Mouse (Mus musculus) heart, adult 11 months (tissue): Measurements from ENCODE around the gene Ap1s1.
A peak's percentile ranks its signal among the peaks of the same experiment; 100 is the strongest.

Experiments
- DNase-seq: peaks from one replicate; pipeline ENCODE4 v3.0.0; 2022

The Ap1s1 gene

GRCm38 (mm10) chr5:137015913-137016312, 30.0 kb downstream of the Ap1s1 start:
- DNase-seq: no peak

GRCm38 (mm10) chr5:137012401-137012950, 33.5 kb downstream of the Ap1s1 start:
- DNase-seq: no peak

- DNase-seq: no peak
Observed at GRCm38 (mm10) chr5:137009988-137010387, 35.9 kb downstream of the Ap1s1 start.

- no peak for DNase-seq
Observed at GRCm38 (mm10) chr5:137007276-137007675, 38.7 kb downstream of the Ap1s1 start.

GRCm38 (mm10) chr5:137000612-137001011, 45.3 kb downstream of the Ap1s1 start:
- no peak for DNase-seq

GRCm38 (mm10) chr5:136999449-136999848, 46.5 kb downstream of the Ap1s1 start:
- no peak for DNase-seq

- peak; percentile 93 for DNase-seq
Observed at GRCm38 (mm10) chr5:136989801-136990200, 56.1 kb downstream of the Ap1s1 start.

- peak; percentile 95 for DNase-seq
Observed at GRCm38 (mm10) chr5:136988420-136988819, 57.5 kb downstream of the Ap1s1 start.

GRCm38 (mm10) chr5:136987934-136988271, 58.0 kb downstream of the Ap1s1 start, which contains the start of gene Znhit1:
Znhit1 (minus strand) TSS chr5:136988021.
- DNase-seq: no peak

- peak; percentile 99 for DNase-seq
Observed at GRCm38 (mm10) chr5:136987138-136987933, 58.6 kb downstream of the Ap1s1 start.

GRCm38 (mm10) chr5:136986695-136987137, 59.2 kb downstream of the Ap1s1 start, which contains the start of gene Plod3:
Plod3 (plus strand) TSS chr5:136987019.
- DNase-seq: peak; percentile 100
